Mouse (Mus musculus): Measurements from ENCODE around the gene Arnt2.
A peak's percentile ranks its signal among the peaks of the same experiment; 100 is the strongest.

Gene Arnt2

GRCm38 (mm10) chr7:84284974-84285373 lies 125.0 kb downstream of the Arnt2 start:
- DNase-seq: no peak

GRCm38 (mm10) chr7:84282231-84282630 lies 127.7 kb downstream of the Arnt2 start:
- DNase-seq: no peak

GRCm38 (mm10) chr7:84279231-84279630 lies 130.7 kb downstream of the Arnt2 start:
- DNase-seq: no peak

- no peak for DNase-seq
These were observed 134.7 kb downstream of the Arnt2 start for GRCm38 (mm10) chr7:84275312-84275711.

- DNase-seq: no peak
These were observed 136.0 kb downstream of the Arnt2 start for GRCm38 (mm10) chr7:84273930-84274329.

- DNase-seq: peak; percentile 69
These were observed 137.7 kb downstream of the Arnt2 start for GRCm38 (mm10) chr7:84272206-84272818.

- no peak for DNase-seq
These were observed 138.5 kb downstream of the Arnt2 start for GRCm38 (mm10) chr7:84271429-84271828.

GRCm38 (mm10) chr7:84263466-84263865 lies 146.5 kb downstream of the Arnt2 start:
- no peak for DNase-seq

- no peak for DNase-seq
These were observed 148.6 kb downstream of the Arnt2 start for GRCm38 (mm10) chr7:84261341-84261740.

GRCm38 (mm10) chr7:84260401-84260800 lies 149.6 kb downstream of the Arnt2 start:
- no peak for DNase-seq

GRCm38 (mm10) chr7:84259309-84259985 lies 150.5 kb downstream of the Arnt2 start:
- no peak for DNase-seq

- DNase-seq: no peak
These were observed 153.3 kb downstream of the Arnt2 start for GRCm38 (mm10) chr7:84256661-84257060.

GRCm38 (mm10) chr7:84256245-84256644 lies 153.7 kb downstream of the Arnt2 start:
- DNase-seq: no peak

- no peak for DNase-seq
These were observed 155.1 kb downstream of the Arnt2 start for GRCm38 (mm10) chr7:84254916-84255315.

- no peak for DNase-seq
These were observed 155.7 kb downstream of the Arnt2 start for GRCm38 (mm10) chr7:84254311-84254710.

- DNase-seq: no peak
These were observed 158.3 kb downstream of the Arnt2 start for GRCm38 (mm10) chr7:84251667-84252066.

- no peak for DNase-seq
These were observed 159.2 kb downstream of the Arnt2 start for GRCm38 (mm10) chr7:84250736-84251135.

GRCm38 (mm10) chr7:84249951-84250350 lies 160.0 kb downstream of the Arnt2 start:
- no peak for DNase-seq

- DNase-seq: no peak
These were observed 160.6 kb downstream of the Arnt2 start for GRCm38 (mm10) chr7:84249381-84249780.

- DNase-seq: no peak
These were observed 161.9 kb downstream of the Arnt2 start for GRCm38 (mm10) chr7:84247960-84248665.

GRCm38 (mm10) chr7:84246878-84247277 lies 163.1 kb downstream of the Arnt2 start:
- DNase-seq: no peak

- DNase-seq: no peak
These were observed 163.9 kb downstream of the Arnt2 start for GRCm38 (mm10) chr7:84246093-84246492.

- no peak for DNase-seq
These were observed 169.6 kb downstream of the Arnt2 start for GRCm38 (mm10) chr7:84240406-84240805.

GRCm38 (mm10) chr7:84237655-84238054 lies 172.3 kb downstream of the Arnt2 start:
- DNase-seq: no peak
